Mouse (Mus musculus): ENCODE measurements around the gene Il6st. TPM values are rescaled to one million over a fixed set of nuclear protein-coding genes. Genes with fewer than 3 reads are reported as not detected.

The Il6st gene
- polyA plus RNA-seq, 1 experiment: not detected

GRCm38 (mm10) chr13:112462411-112462987 is 1.4 kb upstream of the Il6st start:
- no peak overlapping the region for H3K4me3 ChIP-seq (ENCODE audit: insufficient read depth, low read depth, low read length)
- H3K4me1 ChIP-seq (ENCODE audit: control insufficient read depth, insufficient read depth, low read length): peaks cover 4% of the 10 kb centered on the region; the same call in 1 of the 2 replicates
- no peak overlapping the region for H3K27ac ChIP-seq (ENCODE audit: insufficient read depth, low read depth, low read length)
- TF ChIP-seq POLR2A (IDR thresholded peaks at IDR 0.05; ENCODE audit: insufficient read depth, low read depth, low read length) (no peak), CTCF (IDR thresholded peaks at IDR 0.05; ENCODE audit: insufficient read depth, low read depth, low read length) (no peak)
- WGBS: 75% methylated on average over 6 of the region's 6 CpGs

- Histone ChIP-seq H3K27ac (ENCODE audit: insufficient read depth, low read depth, low read length) (peak overlapping the region; percentile 71), H3K4me3 (ENCODE audit: insufficient read depth, low read depth, low read length) (peak overlapping the region; percentile 70), H3K4me1 (ENCODE audit: control insufficient read depth, insufficient read depth, low read length) (peaks cover 4% of the 10 kb centered on the region; the same call in 1 of the 2 replicates)
- no peak for TF ChIP-seq CTCF (IDR thresholded peaks at IDR 0.05; ENCODE audit: insufficient read depth, low read depth, low read length)
- TF ChIP-seq POLR2A (IDR thresholded peaks at IDR 0.05; ENCODE audit: insufficient read depth, low read depth, low read length): no peak
- WGBS: 2% methylated on average over 17 of the region's 17 CpGs
Observed at GRCm38 (mm10) chr13:112463337-112463802, 500 bp upstream of the Il6st start.

- Histone ChIP-seq H3K4me3 (ENCODE audit: insufficient read depth, low read depth, low read length) (peak overlapping the region; percentile 70), H3K27ac (ENCODE audit: insufficient read depth, low read depth, low read length) (peak overlapping the region; percentile 11; the same call in 1 of the 2 replicates), H3K4me1 (ENCODE audit: control insufficient read depth, insufficient read depth, low read length) (peaks cover 4% of the 10 kb centered on the region; the same call in 1 of the 2 replicates)
- WGBS: 2% methylated on average over 18 of the region's 18 CpGs
- TF ChIP-seq POLR2A (IDR thresholded peaks at IDR 0.05; ENCODE audit: insufficient read depth, low read depth, low read length): no peak
- TF ChIP-seq CTCF (IDR thresholded peaks at IDR 0.05; ENCODE audit: insufficient read depth, low read depth, low read length): no peak
Observed at GRCm38 (mm10) chr13:112464626-112465287, 887 bp downstream of the Il6st start.

GRCm38 (mm10) chr13:112465585-112465984 is 1.7 kb downstream of the Il6st start:
- TF ChIP-seq POLR2A (IDR thresholded peaks at IDR 0.05; ENCODE audit: insufficient read depth, low read depth, low read length) (no peak), CTCF (IDR thresholded peaks at IDR 0.05; ENCODE audit: insufficient read depth, low read depth, low read length) (no peak)
- Histone ChIP-seq H3K27ac (ENCODE audit: insufficient read depth, low read depth, low read length) (no peak overlapping the region), H3K4me1 (ENCODE audit: control insufficient read depth, insufficient read depth, low read length) (peaks cover 4% of the 10 kb centered on the region; the same call in 1 of the 2 replicates), H3K4me3 (ENCODE audit: insufficient read depth, low read depth, low read length) (0 out of 2 replicates have a peak overlapping the region, but pooled peaks have one; percentile 14)
- WGBS: 76% methylated on average over 2 of the region's 2 CpGs

GRCm38 (mm10) chr13:112466136-112466945 is 2.5 kb downstream of the Il6st start:
- 63% methylated on average over 19 of the region's 19 CpGs for WGBS
- Histone ChIP-seq H3K4me3 (ENCODE audit: insufficient read depth, low read depth, low read length) (no peak overlapping the region), H3K27ac (ENCODE audit: insufficient read depth, low read depth, low read length) (no peak overlapping the region), H3K4me1 (ENCODE audit: control insufficient read depth, insufficient read depth, low read length) (peaks cover 4% of the 10 kb centered on the region; the same call in 1 of the 2 replicates)
- TF ChIP-seq CTCF (IDR thresholded peaks at IDR 0.05; ENCODE audit: insufficient read depth, low read depth, low read length): no peak
- TF ChIP-seq POLR2A (IDR thresholded peaks at IDR 0.05; ENCODE audit: insufficient read depth, low read depth, low read length): no peak

GRCm38 (mm10) chr13:112466946-112467255 is 3.0 kb downstream of the Il6st start:
- no peak for TF ChIP-seq POLR2A (IDR thresholded peaks at IDR 0.05; ENCODE audit: insufficient read depth, low read depth, low read length)
- TF ChIP-seq CTCF (IDR thresholded peaks at IDR 0.05; ENCODE audit: insufficient read depth, low read depth, low read length): no peak
- H3K4me1 ChIP-seq (ENCODE audit: control insufficient read depth, insufficient read depth, low read length): peaks cover 4% of the 10 kb centered on the region; the same call in 1 of the 2 replicates
- H3K4me3 ChIP-seq (ENCODE audit: insufficient read depth, low read depth, low read length): no peak overlapping the region
- H3K27ac ChIP-seq (ENCODE audit: insufficient read depth, low read depth, low read length): no peak overlapping the region
- WGBS: 61% methylated on average over 3 of the region's 3 CpGs

- Histone ChIP-seq H3K4me3 (ENCODE audit: insufficient read depth, low read depth, low read length) (no peak overlapping the region), H3K27ac (ENCODE audit: insufficient read depth, low read depth, low read length) (no peak overlapping the region), H3K4me1 (ENCODE audit: control insufficient read depth, insufficient read depth, low read length) (peaks cover 4% of the 10 kb centered on the region; the same call in 1 of the 2 replicates)
- WGBS: 89% methylated on average over 9 of the region's 9 CpGs
- no peak for TF ChIP-seq CTCF (IDR thresholded peaks at IDR 0.05; ENCODE audit: insufficient read depth, low read depth, low read length)
- no peak for TF ChIP-seq POLR2A (IDR thresholded peaks at IDR 0.05; ENCODE audit: insufficient read depth, low read depth, low read length)
Observed at GRCm38 (mm10) chr13:112467384-112467783, 3.5 kb downstream of the Il6st start.

- H3K27ac ChIP-seq (ENCODE audit: insufficient read depth, low read depth, low read length): no peak overlapping the region
- H3K4me3 ChIP-seq (ENCODE audit: insufficient read depth, low read depth, low read length): no peak overlapping the region
- TF ChIP-seq POLR2A (IDR thresholded peaks at IDR 0.05; ENCODE audit: insufficient read depth, low read depth, low read length) (no peak), CTCF (IDR thresholded peaks at IDR 0.05; ENCODE audit: insufficient read depth, low read depth, low read length) (no peak)
- peaks cover 8% of the 10 kb centered on the region; the same call in 1 of the 2 replicates for H3K4me1 ChIP-seq (ENCODE audit: control insufficient read depth, insufficient read depth, low read length)
- 49% methylated on average over 5 of the region's 5 CpGs for WGBS
Observed at GRCm38 (mm10) chr13:112469491-112469890, 5.6 kb downstream of the Il6st start.
